Mouse (Mus musculus): ENCODE results near the gene Ppif. TPM values are rescaled to one million over a fixed set of nuclear protein-coding genes. Genes with fewer than 3 reads are reported as not detected.
A peak's percentile ranks its signal among the peaks of the same experiment; 100 is the strongest.

The Ppif gene
- total RNA-seq, 1 experiment, result 27.0 TPM

GRCm38 (mm10) chr14:25741840-25742367, 48.0 kb downstream of the Ppif start:
- no peaks in the 10 kb centered on the region for H3K9me3 ChIP-seq (ENCODE audit: control insufficient read depth, insufficient read depth, low read depth, low read length)
- H3K27ac ChIP-seq (ENCODE audit: insufficient read depth, low read depth, low read length, poor library complexity, severe bottlenecking), result no peak overlapping the region
- DNase-seq (ENCODE audit: low read depth, low spot score), result no peak
- peaks cover 0 to 6% of the 10 kb centered on the region in 2 experiments; a peak in 1 of 4 replicates for H3K4me1 ChIP-seq (ENCODE audit: control insufficient read depth in 2 of 2, insufficient read depth in 2 of 2, low read length in 2 of 2, poor library complexity in 1 of 2)
- H3K36me3 ChIP-seq (ENCODE audit: control insufficient read depth, insufficient read depth, low read length, poor library complexity, severe bottlenecking), result no peaks in the 10 kb centered on the region
- TF ChIP-seq ZNF384 (IDR thresholded peaks at IDR 0.05; ENCODE audit: low read depth, low read length) (peak; percentile 77), MAFK (IDR thresholded peaks at IDR 0.05; ENCODE audit: insufficient read depth, low read depth, low read length) (no peak)
- no peak overlapping the region for H3K9ac ChIP-seq (ENCODE audit: insufficient read depth, low read depth, low read length, poor library complexity, severe bottlenecking)
- H3K4me3 ChIP-seq (ENCODE audit: insufficient read depth in 1 of 2, low read depth in 1 of 2, low read length in 2 of 2, poor library complexity in 1 of 2, severe bottlenecking in 1 of 2), result no peak overlapping the region
- in situ Hi-C loops (cut with MboI; ENCODE audit: low sequenced_read_pairs in 2 of 2, unreplicated experiment in 2 of 2), result no loop called here

- TF ChIP-seq MAFK (IDR thresholded peaks at IDR 0.05; ENCODE audit: insufficient read depth, low read depth, low read length) (no peak), HCFC1 (IDR thresholded peaks at IDR 0.05; ENCODE audit: borderline replicate concordance, insufficient read depth, low read length) (no peak), ZNF384 (IDR thresholded peaks at IDR 0.05; ENCODE audit: low read depth, low read length) (no peak), ZC3H11A (IDR thresholded peaks at IDR 0.05; ENCODE audit: borderline replicate concordance, low read depth, low read length) (no peak), CHD2 (IDR thresholded peaks at IDR 0.05; ENCODE audit: low read depth, low read length) (no peak)
- in situ Hi-C loops (cut with MboI; ENCODE audit: low sequenced_read_pairs in 2 of 2, unreplicated experiment in 2 of 2), result no loop called here
- no peak for DNase-seq (ENCODE audit: low read depth, low spot score)
- no peaks in the 10 kb centered on the region for H3K9me3 ChIP-seq (ENCODE audit: control insufficient read depth, insufficient read depth, low read depth, low read length)
- H3K36me3 ChIP-seq (ENCODE audit: control insufficient read depth, insufficient read depth, low read length, poor library complexity, severe bottlenecking), result no peaks in the 10 kb centered on the region
- no peak overlapping the region for H3K27ac ChIP-seq (ENCODE audit: insufficient read depth, low read depth, low read length, poor library complexity, severe bottlenecking)
- no peak overlapping the region for H3K9ac ChIP-seq (ENCODE audit: insufficient read depth, low read depth, low read length, poor library complexity, severe bottlenecking)
- H3K4me1 ChIP-seq (ENCODE audit: control insufficient read depth in 2 of 2, insufficient read depth in 2 of 2, low read length in 2 of 2, poor library complexity in 1 of 2), result peaks cover 1 to 14% of the 10 kb centered on the region in 2 experiments; a peak in 2 of 4 replicates
- H3K4me3 ChIP-seq (ENCODE audit: insufficient read depth in 1 of 2, low read depth in 1 of 2, low read length in 2 of 2, poor library complexity in 1 of 2, severe bottlenecking in 1 of 2), result no peak overlapping the region
Measured at GRCm38 (mm10) chr14:25742943-25743342, 49.0 kb downstream of the Ppif start.

GRCm38 (mm10) chr14:25745365-25746184, 51.6 kb downstream of the Ppif start:
- TF ChIP-seq HCFC1 (IDR thresholded peaks at IDR 0.05; ENCODE audit: borderline replicate concordance, insufficient read depth, low read length) (no peak), ZC3H11A (IDR thresholded peaks at IDR 0.05; ENCODE audit: borderline replicate concordance, low read depth, low read length) (no peak), MAFK (IDR thresholded peaks at IDR 0.05; ENCODE audit: insufficient read depth, low read depth, low read length) (no peak), CHD2 (IDR thresholded peaks at IDR 0.05; ENCODE audit: low read depth, low read length) (no peak), ZNF384 (IDR thresholded peaks at IDR 0.05; ENCODE audit: low read depth, low read length) (no peak)
- Histone ChIP-seq H3K9me3 (ENCODE audit: control insufficient read depth, insufficient read depth, low read depth, low read length) (no peaks in the 10 kb centered on the region), H3K27ac (ENCODE audit: insufficient read depth, low read depth, low read length, poor library complexity, severe bottlenecking) (no peak overlapping the region), H3K4me3 (ENCODE audit: insufficient read depth in 1 of 2, low read depth in 1 of 2, low read length in 2 of 2, poor library complexity in 1 of 2, severe bottlenecking in 1 of 2) (no peak overlapping the region), H3K4me1 (ENCODE audit: control insufficient read depth in 2 of 2, insufficient read depth in 2 of 2, low read length in 2 of 2, poor library complexity in 1 of 2) (peaks cover 1 to 26% of the 10 kb centered on the region in 2 experiments; a peak in 2 of 4 replicates), H3K36me3 (ENCODE audit: control insufficient read depth, insufficient read depth, low read length, poor library complexity, severe bottlenecking) (no peaks in the 10 kb centered on the region), H3K9ac (ENCODE audit: insufficient read depth, low read depth, low read length, poor library complexity, severe bottlenecking) (no peak overlapping the region)
- in situ Hi-C loops (cut with MboI; ENCODE audit: low sequenced_read_pairs in 2 of 2, unreplicated experiment in 2 of 2), result no loop called here
- DNase-seq (ENCODE audit: low read depth, low spot score), result no peak

GRCm38 (mm10) chr14:25746371-25746770, 52.4 kb downstream of the Ppif start:
- in situ Hi-C loops (cut with MboI; ENCODE audit: low sequenced_read_pairs in 2 of 2, unreplicated experiment in 2 of 2), result no loop called here
- Histone ChIP-seq H3K36me3 (ENCODE audit: control insufficient read depth, insufficient read depth, low read length, poor library complexity, severe bottlenecking) (no peaks in the 10 kb centered on the region), H3K9ac (ENCODE audit: insufficient read depth, low read depth, low read length, poor library complexity, severe bottlenecking) (no peak overlapping the region), H3K4me1 (ENCODE audit: control insufficient read depth in 2 of 2, insufficient read depth in 2 of 2, low read length in 2 of 2, poor library complexity in 1 of 2) (peaks cover 1 to 27% of the 10 kb centered on the region in 2 experiments; a peak in 2 of 4 replicates), H3K27ac (ENCODE audit: insufficient read depth, low read depth, low read length, poor library complexity, severe bottlenecking) (no peak overlapping the region), H3K9me3 (ENCODE audit: control insufficient read depth, insufficient read depth, low read depth, low read length) (no peaks in the 10 kb centered on the region), H3K4me3 (ENCODE audit: insufficient read depth in 1 of 2, low read depth in 1 of 2, low read length in 2 of 2, poor library complexity in 1 of 2, severe bottlenecking in 1 of 2) (no peak overlapping the region)
- no peak for TF ChIP-seq ZNF384 (IDR thresholded peaks at IDR 0.05; ENCODE audit: low read depth, low read length)
- no peak for TF ChIP-seq CHD2 (IDR thresholded peaks at IDR 0.05; ENCODE audit: low read depth, low read length)
- DNase-seq (ENCODE audit: low read depth, low spot score), result no peak

All from ES-E14 (cell line).